Mouse (Mus musculus): ENCODE data around the gene Vps45.

DNA sequence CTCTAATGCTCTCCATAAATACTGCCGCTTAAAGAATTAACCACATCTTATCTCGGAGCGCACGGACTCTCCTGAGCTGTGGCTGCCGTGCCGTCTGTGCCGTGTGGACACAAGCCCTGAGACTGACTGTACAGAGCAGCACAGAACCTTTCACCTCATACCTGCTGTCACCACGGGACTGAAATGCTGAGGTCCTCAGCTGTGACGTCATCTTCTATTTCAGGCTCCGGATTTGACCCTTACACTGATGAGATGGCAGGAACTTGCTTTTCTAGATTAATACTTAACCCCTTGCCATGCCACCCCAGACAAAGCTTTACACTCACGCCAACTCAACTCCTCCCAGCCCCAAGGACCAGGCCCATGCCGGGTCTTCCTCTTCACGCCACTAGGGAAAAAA lies 35.9 kb upstream of the Vps45 start:
- TF ChIP-seq CTCF (IDR thresholded peaks at IDR 0.05 in 2 of 3, conservative IDR thresholded peaks at IDR 0.05 in 1 of 3; ENCODE audit: control insufficient read depth in 1 of 3, insufficient read depth in 1 of 3, low read depth in 2 of 3, low read length in 3 of 3, poor library complexity in 1 of 3, severe bottlenecking in 1 of 3): no peak
- no peak for TF ChIP-seq USF2 (IDR thresholded peaks at IDR 0.05; ENCODE audit: borderline replicate concordance in 1 of 2, insufficient read depth in 1 of 2, low read depth in 1 of 2, low read length in 2 of 2)
- peak; percentile 46; the same call in 1 of the 2 replicates for TF ChIP-seq TAL1 (IDR thresholded peaks at IDR 0.05; ENCODE audit: low read length)
